Mouse (Mus musculus) G1E (cell line): ENCODE data around the gene Gm10295. TPM values are rescaled to one million over a fixed set of nuclear protein-coding genes. Genes with fewer than 3 reads are reported as not detected.

Experiments
- ATAC-seq: 2 replicates; pipeline ENCODE4 v1.8.0; 2016; ENCODE audit warnings: mild to moderate bottlenecking; ENCODE audit not compliant: insufficient number of reproducible peaks, poor library complexity, low FRiP score, severe bottlenecking; ENCODE audit errors: extremely low read depth
- DNase-seq: peaks from one replicate; pipeline ENCODE4 v3.0.0; 2012; ENCODE audit warnings: low spot score
- H3K27me3 ChIP-seq: 2 replicates; pipeline ENCODE4 v1.6.1; 2012; ENCODE audit warnings: mild to moderate bottlenecking, low read length, inconsistent platforms; ENCODE audit not compliant: insufficient read depth
- H3K36me3 ChIP-seq: replicated peaks from 2 replicates; pipeline ENCODE3; 2012; ENCODE audit warnings: mild to moderate bottlenecking, inconsistent platforms
- H3K4me1 ChIP-seq: 2 replicates; pipeline ENCODE4 v1.6.1; 2012; ENCODE audit warnings: low read depth, low read length, inconsistent platforms, mixed read lengths; ENCODE audit not compliant: insufficient read depth
- H3K4me3 ChIP-seq: 2 replicates; pipeline ENCODE4 v1.5.1; 2012; ENCODE audit warnings: low read depth, mild to moderate bottlenecking, inconsistent platforms, low read length, moderate library complexity, mixed read lengths
- H3K9me3 ChIP-seq: replicated peaks from 2 replicates; pipeline ENCODE4 v1.6.1; 2012; ENCODE audit warnings: inconsistent platforms
- CTCF ChIP-seq: IDR thresholded peaks from 2 replicates; pipeline ENCODE4 v1.5.1; 2012; ENCODE audit warnings: low read depth, low read length, inconsistent platforms, mixed read lengths
- GATA1 ChIP-seq: IDR thresholded peaks from 2 replicates; pipeline ENCODE4 v1.6.1; 2012; ENCODE audit warnings: borderline replicate concordance, low read length, inconsistent platforms, mixed read lengths
- GATA2 ChIP-seq: IDR thresholded peaks from 2 replicates; pipeline ENCODE4 v1.6.1; 2012; ENCODE audit warnings: low read depth, low read length, inconsistent platforms, borderline replicate concordance
- POLR2AphosphoS5 ChIP-seq: IDR thresholded peaks from 2 replicates; pipeline ENCODE4 v1.6.1; 2012; ENCODE audit warnings: low read depth, low read length, inconsistent platforms; ENCODE audit not compliant: insufficient replicate concordance
- TAL1 ChIP-seq: conservative IDR thresholded peaks from 2 replicates; pipeline ENCODE4 v1.6.1; 2012; ENCODE audit warnings: low read depth, low read length, inconsistent platforms, mixed read lengths
- polyA plus RNA-seq: library from polyadenylated mRNA; stranded (reverse); fragments of >175 nt; gene quantifications from 2 replicates; pipeline ENCODE4 v1.2.3, GENCODE M21; 2012
- total RNA-seq, 2 experiments: library from RNA; stranded (forward) in 1 of 2; stranded (reverse) in 1 of 2; fragments of 200-1000 nt in 1 of 2; fragments of >200 nt in 1 of 2; fragmentation: Nextera tagmentation in 1 of 2; gene quantifications; 2 replicates each; pipeline ENCODE4 v1.2.3; 2014 to 2017

Gene Gm10295
- total and polyA plus RNA-seq, 3 experiments = 0.05 TPM; not detected in 2

GRCm38 (mm10) chr7:71312375-71312774 is 38.9 kb downstream of the Gm10295 start:
- no peaks in the 10 kb centered on the region for H3K36me3 ChIP-seq
- ATAC-seq = no peak
- H3K4me1 ChIP-seq = no peaks in the 10 kb centered on the region
- H3K4me3 ChIP-seq = no peak overlapping the region
- peaks cover 15% of the 10 kb centered on the region for H3K9me3 ChIP-seq
- TF ChIP-seq POLR2AphosphoS5 (no peak), GATA2 (no peak), CTCF (no peak), GATA1 (no peak), TAL1 (no peak)
- no peaks in the 10 kb centered on the region for H3K27me3 ChIP-seq
- DNase-seq = no peak

- no peak for ATAC-seq
- no peak for TF ChIP-seq GATA1
- TF ChIP-seq POLR2AphosphoS5 = no peak
- Histone ChIP-seq H3K9me3 (peaks cover 15% of the 10 kb centered on the region), H3K36me3 (no peaks in the 10 kb centered on the region), H3K4me1 (no peaks in the 10 kb centered on the region), H3K4me3 (no peak overlapping the region), H3K27me3 (no peaks in the 10 kb centered on the region)
- no peak for DNase-seq
These were observed 39.9 kb downstream of the Gm10295 start for GRCm38 (mm10) chr7:71311411-71311810.

- no peak overlapping the region for H3K4me3 ChIP-seq
- H3K36me3 ChIP-seq = no peaks in the 10 kb centered on the region
- H3K9me3 ChIP-seq = peaks cover 21% of the 10 kb centered on the region
- ATAC-seq (no peak), DNase-seq (no peak)
- TF ChIP-seq GATA2 (no peak), CTCF (no peak), GATA1 (no peak), POLR2AphosphoS5 (no peak), TAL1 (no peak)
- H3K4me1 ChIP-seq = no peaks in the 10 kb centered on the region
- no peaks in the 10 kb centered on the region for H3K27me3 ChIP-seq
These were observed 43.2 kb downstream of the Gm10295 start for GRCm38 (mm10) chr7:71308051-71308450.

- no peak for ATAC-seq
- no peak for DNase-seq
- Histone ChIP-seq H3K4me3 (no peak overlapping the region), H3K27me3 (no peaks in the 10 kb centered on the region), H3K36me3 (no peaks in the 10 kb centered on the region), H3K4me1 (no peaks in the 10 kb centered on the region), H3K9me3 (peaks cover 6% of the 10 kb centered on the region)
- TF ChIP-seq TAL1 = no peak
- no peak for TF ChIP-seq CTCF
- TF ChIP-seq GATA1 = no peak
- no peak for TF ChIP-seq POLR2AphosphoS5
- TF ChIP-seq GATA2 = no peak
These were observed 48.6 kb downstream of the Gm10295 start for GRCm38 (mm10) chr7:71302714-71303113.
